Mouse (Mus musculus) limb, embryonic 15.5 days (tissue): ENCODE results near the gene Ncam1. TPM values are rescaled to one million over a fixed set of nuclear protein-coding genes. Genes with fewer than 3 reads are reported as not detected.

Source experiments
- ATAC-seq: fragments of 200-750 bp; cut with Nextera tagmentation; 2 replicates; pipeline ENCODE4 v1.8.0; 2017; ENCODE audit warnings: low read depth, moderate TSS enrichment; ENCODE audit not compliant: insufficient number of reproducible peaks, low FRiP score, low TSS enrichment
- H3K27ac ChIP-seq: fragments of 300-500 bp; sonication (generic); 2 replicates; pipeline ENCODE4 v1.5.1; 2015; ENCODE audit warnings: moderate library complexity, mild to moderate bottlenecking, inconsistent platforms
- H3K27me3 ChIP-seq: fragments of 300-500 bp; sonication (generic); 2 replicates; pipeline ENCODE4 v1.6.1; 2015; ENCODE audit warnings: inconsistent platforms
- H3K36me3 ChIP-seq: fragments of 300-500 bp; sonication (generic); 2 replicates; pipeline ENCODE4 v1.6.1; 2015; ENCODE audit warnings: inconsistent platforms
- H3K4me1 ChIP-seq: fragments of 300-500 bp; sonication (generic); 2 replicates; pipeline ENCODE4 v1.6.1; 2015; ENCODE audit warnings: inconsistent platforms
- H3K4me2 ChIP-seq: fragments of 300-500 bp; sonication (generic); 2 replicates; pipeline ENCODE4 v1.6.1; 2015; ENCODE audit warnings: mild to moderate bottlenecking, inconsistent platforms
- H3K4me3 ChIP-seq: fragments of 300-500 bp; sonication (generic); 2 replicates; pipeline ENCODE4 v1.5.1; 2015; ENCODE audit warnings: mild to moderate bottlenecking, inconsistent platforms
- H3K9ac ChIP-seq: fragments of 300-500 bp; sonication (generic); 2 replicates; pipeline ENCODE4 v1.6.1; 2015; ENCODE audit warnings: inconsistent platforms
- H3K9me3 ChIP-seq: fragments of 300-500 bp; sonication (generic); 2 replicates; pipeline ENCODE4 v1.6.1; 2016; ENCODE audit warnings: inconsistent platforms
- WGBS: fragments of 180-500 bp; shearing (Covaris S2); methylation state at CpG from one replicate; pipeline ENCODE4 v1.1.7; 2015; 5-methylcytosine and 5-hydroxymethylcytosine counted together
- polyA plus RNA-seq: library from polyadenylated mRNA; unstranded; fragments of >200 nt; fragmentation: Nextera tagmentation; extraction: Ambion mirVana; gene quantifications from 2 replicates; pipeline ENCODE4 v1.2.1, GENCODE M21; 2015

The Ncam1 gene
- 79.1 and 101 TPM in 2 replicates for polyA plus RNA-seq

DNA sequence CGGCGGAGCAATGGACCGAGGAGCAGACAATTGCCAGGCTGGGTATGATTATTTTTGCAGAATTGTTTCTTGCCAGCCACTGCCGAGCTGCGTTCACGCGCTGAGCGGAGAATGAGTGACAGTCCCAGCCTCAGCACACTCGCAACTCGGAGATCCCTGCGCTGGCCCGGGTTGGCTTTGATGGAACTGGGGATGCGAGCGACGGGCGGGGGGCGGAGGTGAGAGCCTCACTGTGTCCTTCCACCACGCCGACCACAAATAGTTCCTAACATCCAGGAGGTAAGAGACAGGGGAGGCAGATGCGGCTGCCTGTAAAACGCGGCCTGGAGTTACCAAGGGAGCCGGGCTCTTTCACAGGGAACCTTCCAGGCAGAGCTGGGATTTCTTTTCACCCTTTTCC is at the start of gene Ncam1:
Ncam1 (minus strand) TSS at position 120 of the 400 bp plus-strand sequence.
- peak within 1 kb of the TSS; percentile 79 for H3K4me3 ChIP-seq
- peak within 1 kb of the TSS; percentile 86 for H3K27ac ChIP-seq
- ATAC-seq, result peak; percentile 61
- peaks cover 10% of the 10 kb centered on the region; the same call in 1 of the 2 replicates for H3K27me3 ChIP-seq
- no peaks in the 10 kb centered on the region for H3K36me3 ChIP-seq
- under 1% methylated on average over 23 of the region's 23 CpGs for WGBS
- H3K9ac ChIP-seq, result peak within 1 kb of the TSS; percentile 72
- peak within 1 kb of the TSS; percentile 91 for H3K4me2 ChIP-seq
- no peaks in the 10 kb centered on the region for H3K9me3 ChIP-seq
- H3K4me1 ChIP-seq, result peaks cover 16% of the 10 kb centered on the region

- Histone ChIP-seq H3K27me3 (no peaks in the 10 kb centered on the region), H3K9me3 (no peaks in the 10 kb centered on the region), H3K4me2 (no peak overlapping the region), H3K4me1 (peaks cover 4% of the 10 kb centered on the region; the same call in 1 of the 2 replicates), H3K4me3 (no peak overlapping the region), H3K36me3 (no peaks in the 10 kb centered on the region), H3K9ac (no peak overlapping the region), H3K27ac (no peak overlapping the region)
- WGBS, result 92% methylated on average over 1 of the region's 1 CpGs
- no peak for ATAC-seq
Measured at GRCm38 (mm10) chr9:49834013-49834412, 35.3 kb upstream of the Ncam1 start.

DNA sequence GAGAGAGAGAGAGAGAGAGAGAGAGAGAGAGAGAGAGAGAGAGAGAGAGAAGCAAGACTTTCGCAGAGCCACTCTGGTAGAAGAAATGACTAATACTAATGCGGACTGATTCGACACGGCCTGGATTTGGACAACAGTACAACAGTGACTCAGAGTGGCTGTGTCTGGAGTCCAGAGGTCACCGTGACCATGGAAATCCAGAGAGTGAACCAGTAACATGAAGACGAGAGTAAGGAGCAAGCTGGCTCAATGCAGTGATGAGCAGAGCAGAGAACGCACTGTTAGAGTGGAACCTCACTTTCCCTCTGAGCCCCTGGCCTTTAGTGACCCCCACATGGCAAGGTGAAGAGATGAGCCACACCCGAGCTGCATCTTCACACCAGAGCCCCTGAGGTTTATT is 28.9 kb upstream of the Ncam1 start:
- Histone ChIP-seq H3K9ac (no peak overlapping the region), H3K4me3 (no peak overlapping the region), H3K27me3 (no peaks in the 10 kb centered on the region), H3K27ac (no peak overlapping the region), H3K9me3 (no peaks in the 10 kb centered on the region), H3K4me1 (peaks cover 4% of the 10 kb centered on the region; the same call in 1 of the 2 replicates), H3K4me2 (no peak overlapping the region), H3K36me3 (no peaks in the 10 kb centered on the region)
- no peak for ATAC-seq
- 86% methylated on average over 8 of the region's 8 CpGs for WGBS

- H3K4me2 ChIP-seq, result no peak overlapping the region
- 62% methylated on average over 10 of the region's 10 CpGs for WGBS
- no peaks in the 10 kb centered on the region for H3K27me3 ChIP-seq
- H3K9me3 ChIP-seq, result no peaks in the 10 kb centered on the region
- no peak overlapping the region for H3K27ac ChIP-seq
- no peaks in the 10 kb centered on the region for H3K36me3 ChIP-seq
- no peaks in the 10 kb centered on the region for H3K4me1 ChIP-seq
- ATAC-seq, result peak; percentile 40; the same call in 1 of the 2 replicates
- H3K4me3 ChIP-seq, result no peak overlapping the region
- no peak overlapping the region for H3K9ac ChIP-seq
Measured at GRCm38 (mm10) chr9:49816115-49816650, 17.5 kb upstream of the Ncam1 start.

DNA sequence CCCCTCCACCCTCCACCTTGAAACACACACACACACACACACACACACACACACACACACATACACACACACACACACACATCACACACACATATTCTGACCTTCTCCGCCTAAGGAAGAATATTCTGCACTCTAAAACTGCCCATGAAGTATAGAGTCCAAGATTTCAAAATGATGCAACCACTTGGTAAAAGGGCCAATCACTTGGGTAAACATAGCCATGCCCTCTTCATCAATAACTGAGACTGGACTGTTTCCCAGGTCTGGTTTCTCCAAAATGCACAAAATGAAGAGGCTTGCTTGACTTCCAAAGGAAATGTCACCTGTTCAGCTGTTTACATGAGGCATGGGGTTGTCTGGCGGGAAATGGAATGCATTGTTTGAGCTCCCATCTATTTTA is 15.7 kb upstream of the Ncam1 start:
- H3K4me3 ChIP-seq, result no peak overlapping the region
- ATAC-seq, result no peak
- H3K27me3 ChIP-seq, result no peaks in the 10 kb centered on the region
- no peaks in the 10 kb centered on the region for H3K4me1 ChIP-seq
- H3K36me3 ChIP-seq, result no peaks in the 10 kb centered on the region
- no peak overlapping the region for H3K9ac ChIP-seq
- H3K27ac ChIP-seq, result no peak overlapping the region
- 93% methylated on average over 2 of the region's 2 CpGs for WGBS
- H3K9me3 ChIP-seq, result no peaks in the 10 kb centered on the region
- no peak overlapping the region for H3K4me2 ChIP-seq

DNA sequence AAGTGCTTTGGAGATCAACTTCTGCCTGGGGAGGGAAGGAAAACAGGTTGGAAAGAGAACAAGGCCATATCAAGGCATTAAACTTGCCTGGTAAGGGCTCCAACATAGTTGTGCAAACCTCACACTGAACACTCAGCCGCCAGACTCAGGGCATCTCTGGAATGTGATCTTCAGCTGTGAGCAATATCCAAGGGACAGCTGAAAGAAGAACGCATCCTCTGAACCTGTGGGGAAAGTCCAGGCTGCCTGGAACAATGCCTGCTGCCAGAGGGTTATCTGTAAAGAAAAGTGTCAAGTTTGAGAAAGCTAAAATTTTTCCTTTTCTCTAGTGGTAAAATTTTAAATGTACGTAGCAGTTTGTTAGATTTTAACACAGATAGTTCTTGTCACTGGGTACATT is 4.5 kb upstream of the Ncam1 start:
- H3K4me2 ChIP-seq, result no peak overlapping the region
- 50% methylated on average over 3 of the region's 3 CpGs for WGBS
- no peaks in the 10 kb centered on the region for H3K9me3 ChIP-seq
- no peak overlapping the region for H3K4me3 ChIP-seq
- no peaks in the 10 kb centered on the region for H3K4me1 ChIP-seq
- H3K27me3 ChIP-seq, result peaks cover 5% of the 10 kb centered on the region; the same call in 1 of the 2 replicates
- no peak for ATAC-seq
- no peak overlapping the region for H3K27ac ChIP-seq
- no peaks in the 10 kb centered on the region for H3K36me3 ChIP-seq
- H3K9ac ChIP-seq, result no peak overlapping the region

- H3K4me3 ChIP-seq, result peak overlapping the region; percentile 79
- WGBS, result under 1% methylated on average over 58 of the region's 58 CpGs
- peak; percentile 69 for ATAC-seq
- H3K4me1 ChIP-seq, result peaks cover 20% of the 10 kb centered on the region
- peak overlapping the region; percentile 91 for H3K4me2 ChIP-seq
- H3K9ac ChIP-seq, result peak overlapping the region; percentile 72
- H3K9me3 ChIP-seq, result no peaks in the 10 kb centered on the region
- H3K27ac ChIP-seq, result peak overlapping the region; percentile 86
- peaks cover 10% of the 10 kb centered on the region; the same call in 1 of the 2 replicates for H3K27me3 ChIP-seq
- no peaks in the 10 kb centered on the region for H3K36me3 ChIP-seq
Measured at GRCm38 (mm10) chr9:49797821-49798571, 729 bp downstream of the Ncam1 start.

DNA sequence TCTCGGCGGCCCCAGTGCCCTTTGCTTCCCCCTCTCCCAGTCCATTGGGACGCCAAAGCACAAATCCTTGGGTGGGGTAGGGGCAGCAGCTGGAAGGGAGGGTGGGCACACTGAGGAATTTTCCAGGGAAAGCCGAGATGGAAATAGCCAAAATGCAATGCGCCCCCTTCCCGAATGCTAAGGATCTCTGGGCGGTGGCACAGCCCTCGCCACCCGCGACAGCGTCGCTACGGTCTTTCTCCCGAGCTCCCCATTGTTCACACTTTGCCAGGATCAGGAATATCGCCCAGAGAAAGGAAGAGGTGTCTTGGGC is 1.3 kb downstream of the Ncam1 start:
- H3K36me3 ChIP-seq, result no peaks in the 10 kb centered on the region
- no peaks in the 10 kb centered on the region for H3K9me3 ChIP-seq
- H3K4me2 ChIP-seq, result peak overlapping the region; percentile 91
- ATAC-seq, result no peak; the same call in 1 of the 2 replicates
- WGBS, result under 1% methylated on average over 15 of the region's 15 CpGs
- peak overlapping the region; percentile 79 for H3K4me3 ChIP-seq
- H3K4me1 ChIP-seq, result peaks cover 20% of the 10 kb centered on the region
- peaks cover 10% of the 10 kb centered on the region; the same call in 1 of the 2 replicates for H3K27me3 ChIP-seq
- peak overlapping the region; percentile 72 for H3K9ac ChIP-seq
- H3K27ac ChIP-seq, result peak overlapping the region; percentile 86

DNA sequence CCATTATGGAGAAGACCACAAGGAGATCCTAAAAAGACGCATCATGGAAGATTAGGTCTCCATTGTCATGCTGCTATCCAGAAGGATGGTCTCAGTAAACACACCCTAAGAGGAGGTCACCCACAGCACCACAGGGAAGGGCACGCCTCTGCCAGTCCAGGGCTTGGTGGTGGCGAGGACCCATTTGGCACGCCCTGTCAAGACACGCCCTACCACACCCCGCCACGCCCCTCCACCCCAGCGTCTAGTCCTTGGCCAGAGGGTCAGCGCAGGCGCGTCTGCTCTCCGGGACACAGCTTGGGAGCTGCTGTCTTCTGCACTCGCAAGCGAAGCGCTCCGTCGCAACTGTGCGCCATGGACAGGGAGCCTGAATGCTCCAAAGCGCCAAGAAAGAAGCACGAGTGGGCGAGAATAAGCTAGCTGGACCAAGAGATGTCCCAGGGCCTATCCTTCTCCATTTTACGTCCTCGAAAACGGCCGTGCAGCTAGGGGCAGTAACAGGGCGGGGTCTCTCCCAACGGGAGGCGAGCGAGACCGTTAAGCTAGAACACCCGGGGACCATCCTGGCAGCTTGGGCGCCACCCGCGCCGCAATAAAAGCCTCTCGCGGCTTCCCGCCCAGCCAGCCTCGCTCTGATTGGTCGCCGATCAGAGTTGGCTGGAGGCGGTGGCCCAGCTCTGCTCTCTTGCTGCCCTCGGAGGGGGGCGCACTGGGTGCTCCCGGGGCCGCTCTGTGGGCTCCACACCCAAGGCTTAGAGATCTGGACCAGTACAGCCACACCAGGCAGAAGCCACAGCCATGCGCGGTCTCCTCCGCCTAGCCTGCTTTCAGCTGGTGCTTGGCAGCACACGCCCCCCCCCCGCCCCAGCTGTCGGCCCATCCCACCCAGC is 1.9 kb downstream of the Ncam1 start:
- Histone ChIP-seq H3K36me3 (no peaks in the 10 kb centered on the region), H3K4me3 (peak overlapping the region; percentile 79), H3K27me3 (peaks cover 10% of the 10 kb centered on the region; the same call in 1 of the 2 replicates), H3K27ac (peak overlapping the region; percentile 86), H3K9ac (peak overlapping the region; percentile 72), H3K9me3 (no peaks in the 10 kb centered on the region), H3K4me2 (peak overlapping the region; percentile 91), H3K4me1 (peaks cover 20% of the 10 kb centered on the region)
- peak; percentile 68; the same call in 1 of the 2 replicates for ATAC-seq
- WGBS, result under 1% methylated on average over 51 of the region's 52 CpGs

GRCm38 (mm10) chr9:49795881-49796280 is 2.8 kb downstream of the Ncam1 start:
- Histone ChIP-seq H3K4me2 (no peak overlapping the region), H3K4me1 (peaks cover 20% of the 10 kb centered on the region), H3K27me3 (peaks cover 10% of the 10 kb centered on the region; the same call in 1 of the 2 replicates), H3K9ac (no peak overlapping the region), H3K9me3 (no peaks in the 10 kb centered on the region), H3K36me3 (no peaks in the 10 kb centered on the region), H3K4me3 (no peak overlapping the region), H3K27ac (no peak overlapping the region)
- WGBS, result 60% methylated on average over 5 of the region's 5 CpGs
- no peak for ATAC-seq

DNA sequence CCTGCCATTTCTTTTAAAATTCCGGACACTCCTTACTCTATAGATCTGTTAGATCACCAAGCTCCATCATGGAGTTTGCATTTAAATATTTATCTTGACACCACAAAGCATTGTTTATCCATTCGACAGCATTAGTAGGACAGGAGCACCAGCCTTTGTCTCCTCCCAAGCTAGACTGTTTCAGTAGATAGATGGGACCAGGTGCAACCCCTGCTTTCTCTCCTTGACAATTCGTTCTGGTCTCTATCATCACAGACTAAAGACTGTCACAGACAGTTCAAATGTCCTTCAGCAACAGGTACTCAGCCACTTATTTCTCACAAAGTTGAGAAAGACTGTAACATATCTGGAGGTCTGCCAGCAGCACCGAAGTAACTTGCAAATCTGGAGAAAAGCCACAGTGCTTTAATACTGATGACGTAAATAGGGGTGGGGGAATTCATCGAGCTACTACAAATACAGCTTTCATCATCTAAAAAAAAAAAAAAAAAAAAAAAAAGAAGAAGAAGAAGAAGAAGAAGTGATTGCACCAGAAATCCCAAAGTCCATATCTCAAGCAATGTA is 4.7 kb downstream of the Ncam1 start:
- Histone ChIP-seq H3K4me1 (peaks cover 20% of the 10 kb centered on the region), H3K9ac (no peak overlapping the region), H3K27me3 (peaks cover 5% of the 10 kb centered on the region; the same call in 1 of the 2 replicates), H3K4me3 (no peak overlapping the region), H3K27ac (no peak overlapping the region), H3K4me2 (no peak overlapping the region), H3K36me3 (no peaks in the 10 kb centered on the region), H3K9me3 (no peaks in the 10 kb centered on the region)
- no peak for ATAC-seq
- 42% methylated on average over 6 of the region's 6 CpGs for WGBS
